Mouse (Mus musculus) lung, embryonic 14.5 days (tissue): ENCODE data around the gene Kcnip4. TPM values are rescaled to one million over a fixed set of nuclear protein-coding genes. Genes with fewer than 3 reads are reported as not detected.

Experiments
- ATAC-seq: fragments of 200-750 bp; cut with Nextera tagmentation; 2 replicates; pipeline ENCODE4 v1.8.0; 2017; ENCODE audit warnings: mild to moderate bottlenecking, moderate TSS enrichment, moderate library complexity; ENCODE audit not compliant: insufficient read depth
- DNase-seq: peaks from one replicate; pipeline ENCODE4 v3.0.0-alpha.2; 2015
- H3K27ac ChIP-seq: fragments of 300-500 bp; sonication (generic); 2 replicates; pipeline ENCODE4 v1.5.1; 2014; ENCODE audit warnings: low read depth, mild to moderate bottlenecking, moderate library complexity
- H3K27me3 ChIP-seq: fragments of 300-500 bp; sonication (generic); 2 replicates; pipeline ENCODE4 v1.6.1; 2014; ENCODE audit warnings: low read length, control low read depth; ENCODE audit not compliant: insufficient read depth
- H3K36me3 ChIP-seq: fragments of 300-500 bp; sonication (generic); 2 replicates; pipeline ENCODE4 v1.6.1; 2014; ENCODE audit warnings: control low read depth; ENCODE audit not compliant: insufficient read depth
- H3K4me1 ChIP-seq: fragments of 300-500 bp; sonication (generic); 2 replicates; pipeline ENCODE4 v1.6.1; 2014; ENCODE audit warnings: antibody characterized with exemption, control low read depth; ENCODE audit not compliant: insufficient read depth
- H3K4me2 ChIP-seq: fragments of 300-500 bp; sonication (generic); 2 replicates; pipeline ENCODE4 v1.6.1; 2014; ENCODE audit warnings: mild to moderate bottlenecking
- H3K4me3 ChIP-seq: fragments of 300-500 bp; sonication (generic); 2 replicates; pipeline ENCODE4 v1.5.1; 2014; ENCODE audit warnings: low read depth, low read length
- H3K9ac ChIP-seq: fragments of 300-500 bp; sonication (generic); 2 replicates; pipeline ENCODE4 v1.6.1; 2014
- H3K9me3 ChIP-seq: fragments of 300-500 bp; sonication (generic); 2 replicates; pipeline ENCODE4 v1.6.1; 2016; ENCODE audit warnings: low read depth, low read length, control low read depth
- CTCF ChIP-seq: IDR thresholded peaks from 2 replicates; pipeline ENCODE4 v1.5.1; 2016; ENCODE audit warnings: antibody characterized with exemption, low read depth
- WGBS: fragments of 180-500 bp; shearing (Covaris S2); extraction: QIAGEN DNeasy Blood & Tissue Kit; methylation state at CpG from one replicate; pipeline ENCODE4 v1.1.7; 2014; 5-methylcytosine and 5-hydroxymethylcytosine counted together
- polyA plus RNA-seq: library from polyadenylated mRNA; unstranded; fragments of >200 nt; fragmentation: Nextera tagmentation; extraction: Ambion mirVana; gene quantifications from 2 replicates; pipeline ENCODE4 v1.2.1, GENCODE M21; 2014

The Kcnip4 gene
- polyA plus RNA-seq, 1 experiment from 2014 or later, result 0.68 TPM

GRCm38 (mm10) chr5:49259356-49259755 is 265.4 kb downstream of the Kcnip4 start:
- DNase-seq (peak; percentile 36), ATAC-seq (no peak)
- H3K4me2 ChIP-seq, result no peak overlapping the region
- no peak overlapping the region for H3K9ac ChIP-seq
- no peak overlapping the region for H3K4me3 ChIP-seq
- H3K4me1 ChIP-seq, result no peaks in the 10 kb centered on the region
- no peak for TF ChIP-seq CTCF
- H3K36me3 ChIP-seq, result no peaks in the 10 kb centered on the region
- no peaks in the 10 kb centered on the region for H3K9me3 ChIP-seq
- 81% methylated on average over 4 of the region's 4 CpGs for WGBS
- H3K27me3 ChIP-seq, result no peaks in the 10 kb centered on the region
- no peak overlapping the region for H3K27ac ChIP-seq

GRCm38 (mm10) chr5:49256850-49257249 is 267.9 kb downstream of the Kcnip4 start:
- no peak overlapping the region for H3K9ac ChIP-seq
- no peak for ATAC-seq
- TF ChIP-seq CTCF, result no peak
- H3K4me2 ChIP-seq, result no peak overlapping the region
- no peak for DNase-seq
- no peaks in the 10 kb centered on the region for H3K9me3 ChIP-seq
- H3K36me3 ChIP-seq, result no peaks in the 10 kb centered on the region
- H3K4me1 ChIP-seq, result no peaks in the 10 kb centered on the region
- WGBS, result 57% methylated on average over 3 of the region's 3 CpGs
- no peak overlapping the region for H3K4me3 ChIP-seq
- no peak overlapping the region for H3K27ac ChIP-seq
- H3K27me3 ChIP-seq, result no peaks in the 10 kb centered on the region

- H3K36me3 ChIP-seq, result no peaks in the 10 kb centered on the region
- H3K27me3 ChIP-seq, result no peaks in the 10 kb centered on the region
- no peak overlapping the region for H3K4me2 ChIP-seq
- no peak for DNase-seq
- no peak overlapping the region for H3K27ac ChIP-seq
- H3K4me3 ChIP-seq, result no peak overlapping the region
- 73% methylated on average over 4 of the region's 4 CpGs for WGBS
- TF ChIP-seq CTCF, result no peak
- H3K4me1 ChIP-seq, result no peaks in the 10 kb centered on the region
- no peak overlapping the region for H3K9ac ChIP-seq
- H3K9me3 ChIP-seq, result no peaks in the 10 kb centered on the region
- ATAC-seq, result no peak
Observed at GRCm38 (mm10) chr5:49255983-49256382, 268.7 kb downstream of the Kcnip4 start.

GRCm38 (mm10) chr5:49247081-49247480 is 277.6 kb downstream of the Kcnip4 start:
- DNase-seq, result no peak
- no peak for TF ChIP-seq CTCF
- no peak overlapping the region for H3K4me3 ChIP-seq
- no peaks in the 10 kb centered on the region for H3K9me3 ChIP-seq
- no peaks in the 10 kb centered on the region for H3K27me3 ChIP-seq
- H3K27ac ChIP-seq, result no peak overlapping the region
- H3K4me1 ChIP-seq, result no peaks in the 10 kb centered on the region
- no peaks in the 10 kb centered on the region for H3K36me3 ChIP-seq
- WGBS, result 75% methylated on average over 2 of the region's 2 CpGs
- H3K4me2 ChIP-seq, result no peak overlapping the region
- ATAC-seq, result no peak
- H3K9ac ChIP-seq, result no peak overlapping the region

- TF ChIP-seq CTCF, result no peak
- Histone ChIP-seq H3K4me2 (no peak overlapping the region), H3K9me3 (no peaks in the 10 kb centered on the region), H3K27ac (no peak overlapping the region), H3K27me3 (no peaks in the 10 kb centered on the region), H3K4me3 (no peak overlapping the region), H3K36me3 (no peaks in the 10 kb centered on the region), H3K4me1 (no peaks in the 10 kb centered on the region), H3K9ac (no peak overlapping the region)
- no peak for ATAC-seq
- no peak for DNase-seq
- WGBS, result 79% methylated on average over 4 of the region's 4 CpGs
Observed at GRCm38 (mm10) chr5:49244414-49244813, 280.3 kb downstream of the Kcnip4 start.

- no peak for ATAC-seq
- no peak overlapping the region for H3K27ac ChIP-seq
- no peak for TF ChIP-seq CTCF
Observed at GRCm38 (mm10) chr5:49241708-49242107, 283.0 kb downstream of the Kcnip4 start.

GRCm38 (mm10) chr5:49201164-49201756 is 323.4 kb downstream of the Kcnip4 start:
- no peaks in the 10 kb centered on the region for H3K36me3 ChIP-seq
- no peak overlapping the region for H3K4me2 ChIP-seq
- DNase-seq (no peak), ATAC-seq (no peak)
- no peak overlapping the region for H3K27ac ChIP-seq
- H3K9ac ChIP-seq, result no peak overlapping the region
- H3K4me1 ChIP-seq, result no peaks in the 10 kb centered on the region
- H3K4me3 ChIP-seq, result no peak overlapping the region
- no peaks in the 10 kb centered on the region for H3K9me3 ChIP-seq
- WGBS, result 64% methylated on average over 4 of the region's 4 CpGs
- TF ChIP-seq CTCF, result no peak
- no peaks in the 10 kb centered on the region for H3K27me3 ChIP-seq

More at GRCm38 (mm10) chr5:49241708-49242107, 283.0 kb downstream of the Kcnip4 start:
- 94% methylated on average over 6 of the region's 6 CpGs for WGBS
- no peak overlapping the region for H3K9ac ChIP-seq
- H3K4me1 ChIP-seq, result no peaks in the 10 kb centered on the region
- no peak overlapping the region for H3K4me2 ChIP-seq
- no peak for DNase-seq
- H3K4me3 ChIP-seq, result no peak overlapping the region
- H3K27me3 ChIP-seq, result no peaks in the 10 kb centered on the region
- H3K9me3 ChIP-seq, result no peaks in the 10 kb centered on the region
- H3K36me3 ChIP-seq, result no peaks in the 10 kb centered on the region
